Mouse (Mus musculus) CH12.LX (cell line): ENCODE measurements around the gene Rdh8. TPM values are rescaled to one million over a fixed set of nuclear protein-coding genes. Genes with fewer than 3 reads are reported as not detected.
A peak's percentile ranks its signal among the peaks of the same experiment; 100 is the strongest.

Experiments
- DNase-seq: peaks from one replicate; pipeline ENCODE4 v3.0.0-alpha.2; 2013; ENCODE audit errors: extremely low read depth
- H3K27ac ChIP-seq: 2 replicates; pipeline ENCODE4 v1.5.1; 2012; ENCODE audit warnings: low read depth, mild to moderate bottlenecking, control low read depth, moderate library complexity; ENCODE audit not compliant: insufficient read depth
- H3K27me3 ChIP-seq: replicated peaks from 2 replicates; pipeline ENCODE3; 2012; ENCODE audit warnings: inconsistent platforms
- H3K36me3 ChIP-seq, 2 experiments: replicated peaks in 1 of 2; 2 replicates each; pipeline versions ENCODE3 to v1.6.1; 2012; ENCODE audit warnings: inconsistent platforms in 1 of 2, low read length in 1 of 2, mild to moderate bottlenecking in 1 of 2, mixed read lengths in 1 of 2, moderate library complexity in 1 of 2; ENCODE audit not compliant: control insufficient read depth in 1 of 2, insufficient read depth in 1 of 2
- H3K4me1 ChIP-seq, 2 experiments: 2 replicates each; pipeline ENCODE4 v1.6.1; 2012; ENCODE audit warnings: inconsistent platforms in 1 of 2, moderate library complexity in 1 of 2; ENCODE audit not compliant: insufficient read depth in 2 of 2, control insufficient read depth in 1 of 2
- H3K4me2 ChIP-seq: 2 replicates; pipeline ENCODE4 v1.6.1; 2012; ENCODE audit warnings: low read depth, mild to moderate bottlenecking, control low read depth; ENCODE audit not compliant: poor library complexity, insufficient read depth, severe bottlenecking
- H3K4me3 ChIP-seq, 3 experiments: fragments of 150-350 bp in 1 of 3; sonication (generic) in 1 of 3; replicated peaks in 1 of 3; 2 replicates each; pipeline versions ENCODE3 to v1.5.1; 2011 to 2012; ENCODE audit warnings: low read depth in 2 of 3, low read length in 2 of 3, mild to moderate bottlenecking in 2 of 3, moderate library complexity in 2 of 3, control low read depth in 1 of 3, improper control_type of control experiment in 1 of 3, inconsistent platforms in 1 of 3, mixed read lengths in 1 of 3; ENCODE audit not compliant: poor library complexity in 1 of 3
- H3K79me2 ChIP-seq: replicated peaks from 2 replicates; pipeline ENCODE4 v1.6.1; 2012; ENCODE audit warnings: mild to moderate bottlenecking, moderate library complexity; ENCODE audit not compliant: control insufficient read depth, poor library complexity, insufficient read depth, severe bottlenecking; ENCODE audit errors: extremely low read depth
- H3K9ac ChIP-seq: 2 replicates; pipeline ENCODE4 v1.6.1; 2012; ENCODE audit warnings: low read depth, mild to moderate bottlenecking, control low read depth, moderate library complexity; ENCODE audit not compliant: insufficient read depth
- H3K9me3 ChIP-seq: replicated peaks from 2 replicates; pipeline ENCODE3; 2012; ENCODE audit warnings: low read length, inconsistent platforms, mixed read lengths
- BHLHE40 ChIP-seq: IDR thresholded peaks from 2 replicates; pipeline ENCODE4 v1.6.1; 2011; ENCODE audit warnings: mild to moderate bottlenecking, low read depth, low read length, improper control_type of control experiment
- CHD2 ChIP-seq: IDR thresholded peaks from 2 replicates; pipeline ENCODE4 v1.6.1; 2011; ENCODE audit warnings: low read length, improper control_type of control experiment
- CTCF ChIP-seq, 2 experiments: IDR thresholded peaks in 1 of 2; conservative IDR thresholded peaks in 1 of 2; 2 replicates each; pipeline ENCODE4 v1.5.1; 2011 to 2012; ENCODE audit warnings: low read depth in 2 of 2, low read length in 2 of 2, improper control_type of control experiment in 1 of 2, inconsistent platforms in 1 of 2, mild to moderate bottlenecking in 1 of 2, moderate library complexity in 1 of 2
- ELF1 ChIP-seq: IDR thresholded peaks from 2 replicates; pipeline ENCODE4 v1.6.1; 2014; ENCODE audit warnings: low read depth, mild to moderate bottlenecking, inconsistent platforms, low read length, improper control_type of control experiment
- IRF4 ChIP-seq: IDR thresholded peaks from 2 replicates; pipeline ENCODE4 v1.6.1; 2014; ENCODE audit warnings: low read depth, mild to moderate bottlenecking, inconsistent platforms, low read length, improper control_type of control experiment
- KAT2A ChIP-seq: IDR thresholded peaks from 2 replicates; pipeline ENCODE4 v1.6.1; 2012; ENCODE audit warnings: low read length, improper control_type of control experiment, inconsistent platforms; ENCODE audit not compliant: insufficient replicate concordance
- MXI1 ChIP-seq: IDR thresholded peaks from 2 replicates; pipeline ENCODE4 v1.6.1; 2011; ENCODE audit warnings: mild to moderate bottlenecking, low read depth, low read length, improper control_type of control experiment
- MYC ChIP-seq: IDR thresholded peaks from 2 replicates; pipeline ENCODE4 v1.6.1; 2011; ENCODE audit warnings: low read depth, mild to moderate bottlenecking, improper control_type of control experiment, low read length
- PAX5 ChIP-seq: IDR thresholded peaks from 2 replicates; pipeline ENCODE4 v1.6.1; 2012; ENCODE audit warnings: low read length, inconsistent platforms, mixed read lengths
- POLR2A ChIP-seq: IDR thresholded peaks from 2 replicates; pipeline ENCODE4 v1.6.1; 2011; ENCODE audit warnings: low read depth, mild to moderate bottlenecking, improper control_type of control experiment, low read length
- RAD21 ChIP-seq: IDR thresholded peaks from 2 replicates; pipeline ENCODE4 v1.6.1; 2011; ENCODE audit warnings: low read depth, mild to moderate bottlenecking, low read length, improper control_type of control experiment, moderate library complexity
- RCOR1 ChIP-seq: conservative IDR thresholded peaks from 2 replicates; pipeline ENCODE4 v1.6.1; 2012; ENCODE audit warnings: low read depth, mild to moderate bottlenecking, inconsistent platforms, low read length, improper control_type of control experiment
- SMC3 ChIP-seq: IDR thresholded peaks from 2 replicates; pipeline ENCODE4 v1.6.1; 2011; ENCODE audit warnings: low read depth, low read length, improper control_type of control experiment
- TBP ChIP-seq: conservative IDR thresholded peaks from 2 replicates; pipeline ENCODE4 v1.6.1; 2011; ENCODE audit warnings: low read depth, low read length, improper control_type of control experiment
- TCF12 ChIP-seq: IDR thresholded peaks from 2 replicates; pipeline ENCODE4 v1.6.1; 2014; ENCODE audit warnings: low read depth, mild to moderate bottlenecking, inconsistent platforms, low read length, improper control_type of control experiment
- USF2 ChIP-seq: conservative IDR thresholded peaks from 2 replicates; pipeline ENCODE4 v1.6.1; 2011; ENCODE audit warnings: low read depth, low read length, improper control_type of control experiment
- ZKSCAN1 ChIP-seq: IDR thresholded peaks from 2 replicates; pipeline ENCODE4 v1.6.1; 2012; ENCODE audit warnings: low read depth, inconsistent platforms, low read length, improper control_type of control experiment, borderline replicate concordance
- ZMIZ1 ChIP-seq: IDR thresholded peaks from 2 replicates; pipeline ENCODE4 v1.6.1; 2012; ENCODE audit warnings: low read depth, mild to moderate bottlenecking, inconsistent platforms, low read length, improper control_type of control experiment
- ZNF384 ChIP-seq: IDR thresholded peaks from 2 replicates; pipeline ENCODE4 v1.6.1; 2012; ENCODE audit warnings: low read depth, low read length, improper control_type of control experiment, inconsistent platforms
- dilution Hi-C: fragments of 300-500 bp; cut with MboI; formaldehyde crosslinking; loops from 2 replicates; pipeline ENCODE4 v1.14.3; 2020; ENCODE audit warnings: low sequenced_read_pairs; ENCODE audit not compliant: extremely low pct_unique_long_range_greater_than_20kb, extremely low pct_ligation_motif_present
- in situ Hi-C: fragments of 300-500 bp; cut with MboI; formaldehyde crosslinking; loops from 3 replicates; pipeline ENCODE4 v1.14.3; 2019; ENCODE audit warnings: low sequenced_read_pairs, low pct_ligation_motif_present, low pct_unique_long_range_greater_than_20kb, mixed read lengths
- polyA plus RNA-seq: library from polyadenylated mRNA; unstranded; fragments of >175 nt; gene quantifications from 2 replicates; pipeline ENCODE4 v1.2.1, GENCODE M21; 2012; ENCODE audit warnings: low read depth; ENCODE audit not compliant: insufficient read length
- total RNA-seq, 2 experiments: library from RNA; depleted of rRNA; stranded (reverse); fragments of 300-350 nt in 1 of 2; fragments of >200 nt in 1 of 2; gene quantifications; 2 replicates each; pipeline ENCODE4 v1.2.3; 2012 to 2014

Gene Rdh8
- total and polyA plus RNA-seq, 3 experiments: not detected

DNA sequence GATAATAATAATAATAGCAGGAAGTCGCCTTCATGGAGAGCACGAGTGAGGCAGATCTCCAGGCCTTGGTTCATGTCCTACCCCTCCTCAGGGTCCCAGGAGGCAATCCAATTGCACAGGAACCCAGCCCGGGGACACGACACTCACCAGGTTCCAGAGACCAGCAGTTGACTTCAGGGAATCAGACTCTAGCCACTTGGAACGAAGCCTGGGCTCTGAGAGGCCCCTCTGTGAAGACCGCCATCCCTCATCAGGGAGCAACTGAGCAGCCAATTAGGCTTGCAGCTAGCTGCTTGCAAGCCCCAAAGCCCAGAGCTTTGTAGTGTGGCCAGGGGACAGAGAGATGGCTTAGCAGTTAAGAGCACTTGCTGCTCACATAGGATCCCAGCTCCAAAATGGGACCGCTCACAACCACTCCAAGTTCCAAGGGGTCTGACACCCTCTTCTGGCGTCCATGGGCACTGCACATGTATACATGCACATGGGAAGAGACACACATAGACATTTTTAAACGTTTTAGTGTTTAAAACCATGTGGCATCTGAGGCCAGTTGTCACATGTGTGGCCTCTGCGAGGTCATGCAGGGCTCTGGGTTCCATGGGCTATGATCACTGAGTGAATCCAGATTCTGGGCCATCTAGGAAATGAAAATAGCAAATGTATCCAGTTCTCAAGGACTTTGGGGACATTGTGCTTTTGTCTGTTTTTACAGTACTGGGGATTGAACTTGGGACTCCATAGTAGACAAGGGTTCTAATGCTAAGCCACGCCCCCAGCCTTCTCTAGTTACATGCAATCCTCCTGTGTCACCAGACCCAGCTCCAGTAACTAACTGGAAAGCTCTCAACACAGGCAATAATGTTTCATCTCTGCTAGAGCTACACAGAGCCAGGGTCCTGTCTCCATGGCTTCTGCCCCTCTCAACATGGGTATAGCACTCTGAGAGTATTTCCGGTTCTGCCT lies 52.2 kb downstream of the Rdh8 start:
- Histone ChIP-seq H3K4me1 (peaks cover 5 to 15% of the 10 kb centered on the region in 2 experiments; a peak in 3 of 4 replicates), H3K4me3 (no peak overlapping the region), H3K9me3 (no peaks in the 10 kb centered on the region), H3K27me3 (peaks cover 51% of the 10 kb centered on the region)
- dilution Hi-C loops: no loop called here
- no peak for DNase-seq
- peak in 1 of 2 experiments; percentile 43; a peak in 2 of 4 replicates for TF ChIP-seq CTCF (conservative IDR thresholded peaks at IDR 0.05 in 1 of 2, IDR thresholded peaks at IDR 0.05 in 1 of 2; ENCODE audit: low read depth in 2 of 2, low read length in 2 of 2)
- TF ChIP-seq ZNF384: no peak
- no peak; the same call in 1 of the 2 replicates for TF ChIP-seq RAD21
- TF ChIP-seq MXI1: no peak
- no peak for TF ChIP-seq TCF12
- TF ChIP-seq, all 38 proteins: peak for 1
- H3K9ac ChIP-seq: no peak overlapping the region
- in situ Hi-C loops: no loop called here
- no peak overlapping the region for H3K4me2 ChIP-seq
- H3K27ac ChIP-seq: no peak overlapping the region
- H3K36me3 ChIP-seq: peaks cover 42 to 44% of the 10 kb centered on the region in 2 experiments
- H3K79me2 ChIP-seq: no peaks in the 10 kb centered on the region

GRCm38 (mm10) chr9:20872991-20873390 lies 54.7 kb downstream of the Rdh8 start:
- H3K9ac ChIP-seq: no peak overlapping the region
- peaks cover 43 to 47% of the 10 kb centered on the region in 2 experiments for H3K36me3 ChIP-seq

More at GRCm38 (mm10) chr9:20872991-20873390, 54.7 kb downstream of the Rdh8 start:
- no peak for DNase-seq
- no peak overlapping the region for H3K4me2 ChIP-seq
- no peaks in the 10 kb centered on the region for H3K9me3 ChIP-seq
- H3K27ac ChIP-seq: no peak overlapping the region
- in situ Hi-C loops (no loop called here), dilution Hi-C loops (no loop called here)
- no peaks in the 10 kb centered on the region for H3K79me2 ChIP-seq
- TF ChIP-seq ELF1: no peak
- no peak for TF ChIP-seq PAX5
- TF ChIP-seq KAT2A: no peak
- no peak for TF ChIP-seq ZMIZ1
- TF ChIP-seq ZKSCAN1: no peak
- TF ChIP-seq CTCF (conservative IDR thresholded peaks at IDR 0.05 in 1 of 2, IDR thresholded peaks at IDR 0.05 in 1 of 2; ENCODE audit: low read depth in 2 of 2, low read length in 2 of 2): no peak
- TF ChIP-seq MYC: no peak
- TF ChIP-seq CHD2: no peak
- no peak for TF ChIP-seq IRF4
- TF ChIP-seq RCOR1: no peak
- TF ChIP-seq USF2: no peak
- TF ChIP-seq TBP: no peak
- no peak for TF ChIP-seq TCF12
- TF ChIP-seq BHLHE40: no peak
- no peak for TF ChIP-seq POLR2A
- TF ChIP-seq SMC3: no peak
- H3K27me3 ChIP-seq: peaks cover 41% of the 10 kb centered on the region
- H3K4me3 ChIP-seq: no peak overlapping the region
- H3K4me1 ChIP-seq: peaks cover 15 to 22% of the 10 kb centered on the region in 2 experiments
